Mouse (Mus musculus) macrophage (primary cell): ENCODE data around the gene Smim24. TPM values are rescaled to one million over a fixed set of nuclear protein-coding genes. Genes with fewer than 3 reads are reported as not detected.

Experiments
- H3K27ac ChIP-seq: fragments of 350-480 bp; formaldehyde crosslinking; 2 replicates; pipeline ENCODE4 v1.9.0; 2021
- H3K36me3 ChIP-seq: fragments of 350-480 bp; formaldehyde crosslinking; 2 replicates; pipeline ENCODE4 v1.9.0; 2021; ENCODE audit errors: inconsistent target
- H3K4me3 ChIP-seq: fragments of 350-480 bp; formaldehyde crosslinking; 2 replicates; pipeline ENCODE4 v1.9.0; 2021; ENCODE audit errors: inconsistent target
- H3K79me2 ChIP-seq: fragments of 350-480 bp; formaldehyde crosslinking; 2 replicates; pipeline ENCODE4 v1.9.0; 2021; ENCODE audit errors: inconsistent target
- WGBS: methylation state at CpG from one replicate; pipeline ENCODE4 v1.1.7; 2026; ENCODE audit warnings: inconsistent platforms; ENCODE audit not compliant: missing documents; 5-methylcytosine and 5-hydroxymethylcytosine counted together
- polyA plus RNA-seq: library from polyadenylated mRNA; stranded (reverse); fragments of 250-400 nt; gene quantifications from 3 replicates; pipeline ENCODE4 v1.2.4, GENCODE M21; 2018; ENCODE audit warnings: inconsistent platforms

The Smim24 gene
- polyA plus RNA-seq, 1 experiment from 2014 or later = 14.6 TPM

GRCm38 (mm10) chr10:81432169-81432867, 39.5 kb downstream of the Smim24 start:
- no peaks in the 10 kb centered on the region for H3K36me3 ChIP-seq
- H3K4me3 ChIP-seq = peak overlapping the region; percentile 45
- H3K27ac ChIP-seq = no peak overlapping the region
- 47% methylated on average over 19 of the region's 21 CpGs for WGBS
- peaks cover 21% of the 10 kb centered on the region for H3K79me2 ChIP-seq

GRCm38 (mm10) chr10:81432868-81433262, 40.0 kb downstream of the Smim24 start:
- H3K36me3 ChIP-seq = no peaks in the 10 kb centered on the region
- peak overlapping the region; percentile 88 for H3K27ac ChIP-seq
- peaks cover 16% of the 10 kb centered on the region for H3K79me2 ChIP-seq
- H3K4me3 ChIP-seq = peak overlapping the region; percentile 45
- under 1% methylated on average over 17 of the region's 17 CpGs for WGBS

- Histone ChIP-seq H3K4me3 (peak overlapping the region; percentile 45), H3K27ac (peak overlapping the region; percentile 88), H3K36me3 (no peaks in the 10 kb centered on the region), H3K79me2 (peaks cover 7% of the 10 kb centered on the region)
- WGBS = 10% methylated on average over 22 of the region's 26 CpGs
Observed at GRCm38 (mm10) chr10:81433541-81434289, 40.9 kb downstream of the Smim24 start.

GRCm38 (mm10) chr10:81434361-81435263, 41.8 kb downstream of the Smim24 start:
- Histone ChIP-seq H3K27ac (peak overlapping the region; percentile 88), H3K79me2 (no peaks in the 10 kb centered on the region), H3K36me3 (no peaks in the 10 kb centered on the region), H3K4me3 (peak overlapping the region; percentile 45)
- WGBS = 47% methylated on average over 15 of the region's 15 CpGs

- H3K36me3 ChIP-seq = no peaks in the 10 kb centered on the region
- H3K4me3 ChIP-seq = no peak overlapping the region
- no peak overlapping the region for H3K27ac ChIP-seq
- no peaks in the 10 kb centered on the region for H3K79me2 ChIP-seq
- WGBS = 89% methylated on average over 2 of the region's 3 CpGs
Observed at GRCm38 (mm10) chr10:81435436-81435835, 42.6 kb downstream of the Smim24 start.

GRCm38 (mm10) chr10:81441019-81441418, 48.2 kb downstream of the Smim24 start:
- Histone ChIP-seq H3K4me3 (no peak overlapping the region), H3K27ac (no peak overlapping the region), H3K79me2 (no peaks in the 10 kb centered on the region)

More at GRCm38 (mm10) chr10:81441019-81441418, 48.2 kb downstream of the Smim24 start:
- no peaks in the 10 kb centered on the region for H3K36me3 ChIP-seq

Other genes starting within 250 kb of the Smim24 start
- 19.6 to 22.5 TPM (median 21.5 TPM) in 3 replicates for gene Pias4, start 225.1 kb upstream of the Smim24 start, polyA plus RNA-seq
- 749 to 1,081 TPM (median 1,012 TPM) in 3 replicates for gene Eef2, start 216.4 kb upstream of the Smim24 start, polyA plus RNA-seq
- 41.2 to 57.0 TPM (median 43.5 TPM) in 3 replicates for gene Dapk3, start 210.0 kb upstream of the Smim24 start, polyA plus RNA-seq
- gene 4930442H23Rik, start 209.2 kb upstream of the Smim24 start, polyA plus RNA-seq = not detected in 3 replicates
- not detected in 3 replicates for gene Nmrk2, start 191.0 kb upstream of the Smim24 start, polyA plus RNA-seq
- not detected in 3 replicates for gene Atcay, start 162.2 kb upstream of the Smim24 start, polyA plus RNA-seq
- gene Zfr2, start 159.9 kb upstream of the Smim24 start, polyA plus RNA-seq = 0.26 to 0.61 TPM (median 0.53 TPM) in 3 replicates
- gene Matk, start 140.1 kb upstream of the Smim24 start, polyA plus RNA-seq = 5.3 to 5.7 TPM (median 5.5 TPM) in 3 replicates
- 39.4 to 78.9 TPM (median 55.8 TPM) in 3 replicates for gene Mrpl54, start 126.1 kb upstream of the Smim24 start, polyA plus RNA-seq
- gene Apba3, start 126.1 kb upstream of the Smim24 start, polyA plus RNA-seq = 9.8 to 31.4 TPM (median 19.8 TPM) in 3 replicates
- 1.7 to 4.2 TPM (median 3.3 TPM) in 3 replicates for gene Tjp3, start 101.5 kb upstream of the Smim24 start, polyA plus RNA-seq
- gene Pip5k1c, start 100.1 kb upstream of the Smim24 start, polyA plus RNA-seq = 63.2 to 85.8 TPM (median 77.1 TPM) in 3 replicates
- 14.4 to 21.3 TPM (median 15.1 TPM) in 3 replicates for gene Cactin, start 71.9 kb upstream of the Smim24 start, polyA plus RNA-seq
- gene Tbxa2r, start 64.3 kb upstream of the Smim24 start, polyA plus RNA-seq = not detected in 3 replicates
- 0.07 TPM in 1 of 3 replicates, not detected in the others for gene Gipc3, start 49.8 kb upstream of the Smim24 start, polyA plus RNA-seq
- gene Hmg20b, start 42.6 kb upstream of the Smim24 start, polyA plus RNA-seq = 33.1 to 54.6 TPM (median 42.5 TPM) in 3 replicates
- 129 to 266 TPM (median 167 TPM) in 3 replicates for gene Mfsd12, start 35.6 kb upstream of the Smim24 start, polyA plus RNA-seq
- gene 4930404N11Rik, start 27.2 kb upstream of the Smim24 start, polyA plus RNA-seq = 1.5 to 9.8 TPM (median 2.5 TPM) in 3 replicates
- gene Fzr1, start 14.5 kb upstream of the Smim24 start, polyA plus RNA-seq = 12.9 to 17.0 TPM (median 15.3 TPM) in 3 replicates
- 21.0 to 48.1 TPM (median 32.0 TPM) in 3 replicates for gene Dohh, start 8.6 kb upstream of the Smim24 start, polyA plus RNA-seq
- gene Gm48551, start 8.6 kb upstream of the Smim24 start, polyA plus RNA-seq = 0.07 to 1.0 TPM (median 0.46 TPM) in 3 replicates
- 0.57 TPM in 1 of 3 replicates, not detected in the others for gene Gm48552, start 4.0 kb upstream of the Smim24 start, polyA plus RNA-seq
- 33.6 to 60.6 TPM (median 57.7 TPM) in 3 replicates for gene Nfic, start 62.6 kb downstream of the Smim24 start, polyA plus RNA-seq
- 0.04 TPM in 1 of 3 replicates, not detected in the others for gene Celf5, start 89.7 kb downstream of the Smim24 start, polyA plus RNA-seq
- 54.5 to 93.3 TPM (median 77.1 TPM) in 3 replicates for gene Ncln, start 103.3 kb downstream of the Smim24 start, polyA plus RNA-seq
- gene S1pr4, start 107.1 kb downstream of the Smim24 start, polyA plus RNA-seq = 0.14 to 0.26 TPM (median 0.14 TPM) in 3 replicates
- 4.6 to 16.6 TPM (median 10.2 TPM) in 3 replicates for gene Gna15, start 131.2 kb downstream of the Smim24 start, polyA plus RNA-seq
- gene Gna11, start 152.1 kb downstream of the Smim24 start, polyA plus RNA-seq = 3.5 to 6.3 TPM (median 6.2 TPM) in 3 replicates
- 301 to 334 TPM (median 303 TPM) in 3 replicates for gene Aes, start 166.4 kb downstream of the Smim24 start, polyA plus RNA-seq
- gene Tle2, start 181.5 kb downstream of the Smim24 start, polyA plus RNA-seq = 1.3 to 3.9 TPM (median 3.6 TPM) in 3 replicates
- gene Tle6, start 208.0 kb downstream of the Smim24 start, polyA plus RNA-seq = 9.8 to 17.4 TPM (median 16.7 TPM) in 3 replicates
- 0.30 to 0.55 TPM (median 0.40 TPM) in 3 replicates for gene BC025920, start 213.2 kb downstream of the Smim24 start, polyA plus RNA-seq
- 7.3 to 9.1 TPM (median 8.1 TPM) in 3 replicates for gene Sirt6, start 234.7 kb downstream of the Smim24 start, polyA plus RNA-seq
- 10.3 to 12.0 TPM (median 11.5 TPM) in 3 replicates for gene Ankrd24, start 235.5 kb downstream of the Smim24 start, polyA plus RNA-seq